Mouse (Mus musculus) bone marrow macrophage, adult 2 months (primary cell): Measurements from ENCODE around the gene Rasa2.

Experiments used
- CTCF ChIP-seq: IDR thresholded peaks from 2 replicates; pipeline ENCODE4 v1.5.1; 2012; ENCODE audit warnings: low read depth, mild to moderate bottlenecking, low read length, moderate library complexity
- POLR2A ChIP-seq: IDR thresholded peaks from 2 replicates; pipeline ENCODE4 v1.6.1; 2012; ENCODE audit warnings: mild to moderate bottlenecking, low read depth, low read length, borderline replicate concordance

DNA sequence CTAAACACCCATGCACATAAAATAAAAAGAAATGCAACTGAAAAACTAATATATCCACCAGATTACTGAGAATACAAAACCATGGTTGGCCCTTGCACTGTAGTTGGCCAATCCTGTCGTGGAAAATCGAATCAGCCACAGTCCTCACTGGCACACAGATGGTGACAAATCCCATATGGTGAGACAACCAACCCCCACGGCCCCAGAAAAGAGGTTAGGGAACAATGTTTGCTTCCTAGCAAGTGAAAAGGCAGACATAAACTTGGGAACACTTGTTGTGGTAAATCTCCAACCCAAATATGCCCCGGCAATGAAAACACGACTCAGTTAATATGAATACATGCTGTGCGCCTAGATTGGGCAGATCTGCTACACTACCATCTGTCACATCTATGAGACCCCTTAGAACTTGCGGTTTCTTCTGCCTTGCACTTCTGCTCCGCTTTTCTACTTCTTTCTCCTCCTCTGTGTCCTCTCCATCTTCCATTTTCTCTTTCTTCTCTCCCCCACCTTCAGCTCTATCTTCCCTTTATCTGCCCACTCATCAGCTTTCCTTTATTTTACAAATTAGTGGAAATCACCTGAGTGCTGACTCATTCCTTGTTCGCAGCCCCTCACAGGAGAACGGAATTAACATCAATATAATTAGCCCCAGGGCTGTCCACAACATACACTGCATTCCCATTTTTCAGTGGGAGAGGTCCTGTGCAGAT is 101.3 kb downstream of the Rasa2 start:
- TF ChIP-seq POLR2A (no peak), CTCF (no peak)
